Mouse (Mus musculus) retina, postnatal 1 day (tissue): ENCODE data around the gene Grik5.

Source experiments
- DNase-seq: peaks from one replicate; pipeline ENCODE4 v3.0.0-alpha.2; 2012

Grik5 gene

GRCm38 (mm10) chr7:24978781-24979180 is 93.4 kb downstream of the Grik5 start:
- DNase-seq: no peak

GRCm38 (mm10) chr7:24974893-24975595 is 97.1 kb downstream of the Grik5 start:
- DNase-seq: peak; percentile 83

DNA sequence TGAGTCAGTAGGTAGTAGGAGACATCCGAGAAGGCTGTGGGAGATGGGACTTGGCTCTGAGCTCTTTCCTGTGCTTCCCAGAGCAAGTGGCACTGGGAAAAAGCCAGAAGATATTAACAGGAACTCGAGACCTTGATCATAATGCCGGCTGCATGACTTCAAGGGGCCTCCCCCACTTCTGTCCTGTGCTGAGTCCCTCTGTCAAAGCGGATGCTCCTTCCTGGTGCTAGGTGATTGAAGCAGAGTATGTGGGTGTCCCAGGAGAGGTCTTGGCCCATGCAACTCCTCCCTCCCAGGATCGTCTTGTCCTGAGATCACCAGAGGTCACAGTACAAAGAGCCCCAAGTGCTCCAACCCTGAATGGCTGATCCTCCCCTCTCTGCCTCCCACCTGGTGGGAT is 98.2 kb downstream of the Grik5 start:
- no peak for DNase-seq

GRCm38 (mm10) chr7:24973208-24973607 is 98.9 kb downstream of the Grik5 start:
- no peak for DNase-seq

GRCm38 (mm10) chr7:24971972-24972893 is 99.9 kb downstream of the Grik5 start, which contains the start of gene Rabac1:
Gene Rabac1, minus strand, starts transcription at chr7:24972754.
- DNase-seq: peak; percentile 97

GRCm38 (mm10) chr7:24971261-24971971 is 100.7 kb downstream of the Grik5 start:
- peak; percentile 79 for DNase-seq

- no peak for DNase-seq
Measured at GRCm38 (mm10) chr7:24970341-24970740, 101.8 kb downstream of the Grik5 start.

DNA sequence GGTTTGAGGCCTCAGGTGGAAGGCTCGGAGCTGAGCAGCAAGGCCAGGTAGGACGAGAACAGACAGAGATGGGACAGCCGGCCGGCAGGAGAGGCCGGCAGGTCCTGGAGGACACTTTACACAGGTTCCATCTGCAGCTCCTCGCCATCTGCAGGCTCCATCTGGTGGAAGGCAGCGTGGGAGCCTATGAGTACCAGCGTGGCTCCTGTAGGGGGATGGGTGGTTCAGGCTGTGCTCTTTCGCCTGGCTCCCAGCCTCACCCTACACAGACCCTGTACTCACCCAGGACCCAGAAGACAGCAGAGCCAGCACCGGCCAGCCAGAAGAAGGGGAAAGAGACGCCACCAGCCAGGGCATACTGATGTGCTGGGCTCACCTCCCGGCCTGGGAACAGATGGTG is 102.3 kb downstream of the Grik5 start:
- DNase-seq: no peak

GRCm38 (mm10) chr7:24968463-24968862 is 103.7 kb downstream of the Grik5 start:
- DNase-seq: no peak

- DNase-seq: no peak
Measured at GRCm38 (mm10) chr7:24967966-24968365, 104.2 kb downstream of the Grik5 start.

- DNase-seq: peak; percentile 88
Measured at GRCm38 (mm10) chr7:24964897-24965535, 107.1 kb downstream of the Grik5 start.

- no peak for DNase-seq
Measured at GRCm38 (mm10) chr7:24964288-24964687, 107.9 kb downstream of the Grik5 start.
